Mouse (Mus musculus): ENCODE results near the gene Bcas1.
"Not testable (repeated sequence)": the region's sequence is repeated elsewhere in the genome, so short reads cannot be mapped to it uniquely, and the experiment has no call there.

The Bcas1 gene

DNA sequence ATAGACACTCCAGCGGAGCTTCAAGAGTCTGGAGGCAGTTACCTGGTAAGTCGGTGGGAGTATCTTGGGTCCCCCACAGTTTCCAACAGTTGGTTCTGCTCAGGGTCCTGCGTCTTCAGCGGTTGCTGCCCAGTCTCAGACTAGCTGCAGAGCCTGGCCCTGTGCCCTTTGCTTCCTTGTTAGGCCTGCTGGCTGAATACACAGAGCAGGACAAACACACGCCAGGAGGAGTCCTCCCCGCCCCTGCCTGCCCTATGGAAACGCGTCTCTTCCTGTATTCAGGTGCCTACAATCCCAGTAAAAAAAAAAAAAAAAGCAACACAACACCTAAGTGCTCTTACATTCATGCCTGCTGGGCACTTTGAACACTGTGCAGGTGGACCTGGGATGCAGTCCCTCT lies at the start of gene Bcas1:
Gene Bcas1, minus strand, starts transcription at position 142 of the 400 bp plus-strand sequence.
- DNase-seq (ENCODE audit: low read depth in 2 of 2, low spot score in 2 of 2), result no peak

- no peak for DNase-seq (ENCODE audit: low read depth in 2 of 2, low spot score in 2 of 2)
Measured at GRCm38 (mm10) chr2:170476643-170477042, 49.0 kb upstream of the Bcas1 start.

DNA sequence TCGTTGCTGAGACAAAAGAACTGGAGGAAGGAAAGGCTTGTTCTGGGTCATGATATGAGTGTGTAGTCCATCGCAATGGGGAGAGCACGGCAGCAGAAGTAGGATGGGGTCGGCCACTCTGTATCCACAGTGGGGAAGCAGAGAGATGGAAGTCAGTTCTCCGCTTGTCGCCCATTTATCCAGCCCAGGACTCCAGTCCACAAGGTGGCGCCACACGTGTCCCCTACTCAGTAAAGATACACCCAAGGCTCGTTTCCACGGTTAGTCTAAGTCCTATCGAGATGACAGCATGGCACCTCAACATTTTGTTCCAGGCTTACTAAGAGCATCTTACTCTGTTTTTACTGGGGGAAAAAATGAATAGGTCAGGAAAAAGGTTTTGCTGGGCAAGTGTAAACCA lies 48.6 kb upstream of the Bcas1 start:
- DNase-seq (ENCODE audit: low read depth in 2 of 2, low spot score in 2 of 2), result peak in 1 of 2 experiments; percentile 11

GRCm38 (mm10) chr2:170475164-170475563 lies 47.5 kb upstream of the Bcas1 start:
- DNase-seq (ENCODE audit: low read depth in 2 of 2, low spot score in 2 of 2), result no peak

DNA sequence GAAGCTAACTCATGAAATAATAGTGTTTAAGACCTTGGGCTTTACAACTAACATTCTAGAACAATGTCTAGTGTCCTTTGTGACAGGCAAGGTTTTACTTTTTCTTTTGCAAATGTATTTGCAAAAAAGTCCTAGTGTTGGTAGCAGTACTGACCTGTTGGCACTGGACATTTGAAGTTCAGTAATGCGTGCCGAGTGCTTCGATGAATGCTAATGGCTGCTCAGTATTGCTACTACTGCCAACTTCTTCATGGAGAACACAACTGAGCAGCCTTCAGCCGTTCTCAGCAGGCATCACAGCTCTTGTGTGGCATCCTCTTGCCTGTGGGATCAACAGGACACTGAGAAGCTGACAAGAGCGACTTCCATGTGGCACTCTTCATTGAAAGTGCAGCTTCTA lies 46.5 kb upstream of the Bcas1 start:
- DNase-seq (ENCODE audit: low read depth in 2 of 2, low spot score in 2 of 2), result no peak

GRCm38 (mm10) chr2:170470591-170470990 lies 42.9 kb upstream of the Bcas1 start:
- DNase-seq (ENCODE audit: low read depth in 2 of 2, low spot score in 2 of 2), result no peak

GRCm38 (mm10) chr2:170469616-170470308 lies 42.1 kb upstream of the Bcas1 start:
- DNase-seq (ENCODE audit: low read depth in 2 of 2, low spot score in 2 of 2), result no peak

DNA sequence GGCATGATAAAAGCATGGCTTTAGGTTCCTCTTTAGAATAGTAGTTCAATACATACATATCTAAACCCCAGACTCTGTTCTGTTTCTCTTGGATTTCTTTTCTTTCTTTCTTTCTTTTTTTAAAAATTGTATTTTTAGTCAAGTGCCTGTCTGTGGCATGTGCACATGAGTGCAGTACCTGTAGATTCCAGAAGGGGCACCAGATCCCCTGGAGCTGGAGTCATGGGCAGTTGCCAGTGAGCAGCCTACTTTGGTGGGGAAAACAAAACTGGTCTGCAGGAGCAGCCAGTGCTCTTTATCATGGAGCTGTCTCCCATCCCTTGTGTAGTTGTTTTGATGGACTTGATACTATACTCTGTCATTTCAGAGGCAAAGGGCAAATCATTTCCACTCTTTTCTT lies 40.4 kb upstream of the Bcas1 start:
- no peak for DNase-seq (ENCODE audit: low read depth in 2 of 2, low spot score in 2 of 2)

DNA sequence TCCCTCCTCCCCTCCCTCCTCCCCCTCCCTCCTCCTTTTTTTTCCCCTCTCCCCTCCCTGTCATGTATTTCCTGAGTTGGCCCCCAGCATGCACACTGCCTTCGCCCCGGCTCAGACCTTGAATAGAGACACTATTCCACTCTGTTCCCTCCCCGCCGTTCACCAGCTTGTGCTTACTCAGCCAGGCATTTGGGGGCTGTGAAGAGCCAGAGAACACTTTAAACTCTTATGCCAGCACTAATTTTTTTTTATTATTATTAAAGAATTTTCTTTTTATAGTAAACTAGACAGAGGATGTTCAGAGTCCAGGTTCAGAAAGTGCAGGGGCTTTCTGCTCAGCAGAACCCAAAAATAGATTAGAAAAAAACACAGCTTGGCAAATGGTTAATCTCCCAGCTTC lies 37.2 kb upstream of the Bcas1 start:
- DNase-seq (ENCODE audit: low read depth in 2 of 2, low spot score in 2 of 2), result no peak

DNA sequence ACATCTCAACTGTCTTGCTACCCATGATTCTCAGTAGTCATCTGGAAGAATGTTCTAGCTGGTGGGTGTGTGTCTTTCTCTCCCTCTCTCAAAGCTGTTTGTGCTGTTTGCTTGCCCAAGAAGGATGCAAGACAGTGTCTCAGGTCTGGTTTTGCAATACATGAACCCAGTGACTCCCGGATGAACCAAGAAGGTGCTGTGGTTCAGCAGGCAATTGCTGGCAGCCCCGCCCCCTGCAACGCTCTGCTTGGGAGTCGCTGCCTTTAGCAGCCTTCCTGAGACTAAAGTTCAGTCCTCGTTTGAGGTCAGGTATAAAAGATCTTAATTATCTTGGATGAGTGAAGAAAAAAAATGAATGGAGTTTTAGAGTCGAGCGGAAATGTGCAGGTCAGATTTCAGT lies 34.0 kb upstream of the Bcas1 start:
- no peak for DNase-seq (ENCODE audit: low read depth in 2 of 2, low spot score in 2 of 2)

GRCm38 (mm10) chr2:170459805-170460204 lies 32.2 kb upstream of the Bcas1 start:
- no peak for DNase-seq (ENCODE audit: low read depth in 2 of 2, low spot score in 2 of 2)

DNA sequence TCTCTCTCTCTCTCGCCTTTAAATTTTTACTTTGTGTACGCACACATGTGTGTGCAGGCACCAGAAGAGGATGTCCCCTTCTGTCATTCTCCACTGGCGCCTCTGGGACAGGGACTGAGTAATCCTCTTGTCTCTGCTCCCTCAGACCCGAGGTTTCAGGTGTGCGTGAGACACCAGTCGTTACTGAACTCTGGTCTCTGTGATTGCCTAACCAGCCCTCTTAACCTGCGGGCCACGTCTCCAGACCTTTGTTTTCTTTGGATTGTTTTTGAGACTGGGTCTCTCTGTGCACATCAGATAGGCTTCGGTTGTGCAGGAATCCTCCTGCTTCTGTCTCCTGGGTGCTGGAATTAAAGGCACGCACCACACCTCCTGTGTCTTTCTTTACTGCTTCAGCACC lies 31.5 kb upstream of the Bcas1 start:
- no peak for DNase-seq (ENCODE audit: low read depth in 2 of 2, low spot score in 2 of 2)

DNA sequence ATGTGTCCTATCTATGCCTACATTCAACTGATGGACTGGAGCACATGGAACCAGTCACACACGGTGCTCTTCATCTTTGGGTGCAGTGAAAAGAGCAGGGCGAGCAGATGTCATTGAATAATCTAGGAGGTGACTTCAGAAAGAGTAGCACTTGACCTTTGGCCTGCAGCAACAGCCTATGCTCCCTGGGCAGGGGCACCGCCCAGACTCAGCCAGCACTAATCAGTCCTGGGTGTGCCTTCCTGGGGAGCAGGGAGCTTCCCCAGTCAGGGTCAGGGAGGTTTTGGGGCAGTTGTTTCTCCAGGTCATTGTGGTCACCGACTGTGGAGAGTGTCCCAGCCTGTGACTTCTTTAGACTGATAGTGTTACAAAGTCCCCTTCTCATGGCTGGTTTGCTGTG lies 26.2 kb upstream of the Bcas1 start:
- DNase-seq (ENCODE audit: low read depth in 2 of 2, low spot score in 2 of 2), result not testable (repeated sequence)

GRCm38 (mm10) chr2:170450933-170451332 lies 23.3 kb upstream of the Bcas1 start:
- DNase-seq (ENCODE audit: low read depth in 2 of 2, low spot score in 2 of 2), result peak; percentile 45 to 53

DNA sequence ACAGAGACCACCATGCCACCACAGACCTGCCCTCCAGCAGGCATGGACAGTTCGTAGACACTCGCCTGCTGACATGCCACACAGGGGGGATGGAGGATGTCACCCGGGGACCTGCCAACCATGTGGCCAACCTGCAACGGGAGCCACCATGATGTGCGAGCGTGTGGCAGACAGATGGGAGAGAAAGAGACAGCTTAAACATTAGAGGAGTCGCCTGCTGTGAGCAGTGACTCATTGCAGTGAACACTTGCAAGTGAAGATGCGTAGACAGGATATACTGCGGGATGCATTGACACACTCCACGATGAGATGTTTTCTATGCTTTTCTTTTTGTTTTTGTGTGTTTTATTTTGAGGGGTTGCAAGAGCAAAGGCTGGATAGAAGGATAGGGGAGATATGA lies 20.0 kb upstream of the Bcas1 start:
- no peak for DNase-seq (ENCODE audit: low read depth in 2 of 2, low spot score in 2 of 2)

DNA sequence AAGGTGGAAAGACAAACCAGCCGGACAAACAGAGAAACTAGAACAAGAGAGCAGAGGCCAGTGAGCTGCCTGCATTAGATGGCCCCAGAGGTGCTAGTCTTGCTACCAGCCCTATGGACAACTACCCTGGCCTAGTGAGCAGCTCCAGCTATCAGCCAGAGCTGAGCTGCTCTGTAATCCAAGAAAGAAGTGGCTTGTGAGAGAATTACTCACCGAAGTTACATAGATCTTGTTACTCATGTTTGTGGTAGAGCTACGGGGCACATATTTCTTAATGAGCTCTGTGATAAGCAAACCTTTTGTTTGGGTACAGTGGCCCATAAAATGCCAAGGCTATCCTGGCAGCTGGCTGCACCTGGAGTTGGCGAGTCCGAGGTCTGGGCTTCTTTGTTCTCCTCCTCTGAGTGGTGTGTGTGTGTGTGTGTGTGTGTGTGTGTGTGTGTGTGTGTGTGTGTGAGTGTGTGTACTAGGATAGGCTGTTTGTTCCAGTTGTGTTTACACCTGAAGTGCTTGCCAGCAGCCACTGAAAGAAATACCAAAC lies 19.3 kb upstream of the Bcas1 start:
- no peak for DNase-seq (ENCODE audit: low read depth in 2 of 2, low spot score in 2 of 2)

DNA sequence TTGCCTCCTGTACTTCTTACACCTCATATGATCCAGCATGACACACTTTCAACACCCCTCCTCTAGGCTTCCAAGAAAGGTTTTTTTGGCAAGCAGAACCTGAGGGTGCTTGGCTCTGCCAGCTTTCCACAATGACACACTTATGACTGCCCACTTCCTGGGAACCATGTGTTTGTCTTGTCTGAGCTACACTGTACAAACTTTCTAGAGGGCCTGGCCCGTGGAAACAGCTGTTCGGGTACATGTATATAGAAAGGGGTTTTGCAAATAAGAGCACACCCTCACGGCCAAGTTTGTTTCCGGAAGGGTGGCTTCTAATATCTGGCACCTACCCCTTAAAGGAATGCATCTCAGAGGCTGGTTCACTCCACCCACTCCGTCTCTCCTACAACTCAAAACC lies 18.2 kb upstream of the Bcas1 start:
- no peak for DNase-seq (ENCODE audit: low read depth in 2 of 2, low spot score in 2 of 2)

- DNase-seq (ENCODE audit: low read depth in 2 of 2, low spot score in 2 of 2), result no peak
Measured at GRCm38 (mm10) chr2:170442535-170442934, 14.9 kb upstream of the Bcas1 start.

- DNase-seq (ENCODE audit: low read depth in 2 of 2, low spot score in 2 of 2), result no peak
Measured at GRCm38 (mm10) chr2:170438782-170439181, 11.1 kb upstream of the Bcas1 start.

GRCm38 (mm10) chr2:170436204-170436603 lies 8.6 kb upstream of the Bcas1 start:
- DNase-seq (ENCODE audit: low read depth in 2 of 2, low spot score in 2 of 2), result no peak

GRCm38 (mm10) chr2:170432152-170432551 lies 4.5 kb upstream of the Bcas1 start:
- DNase-seq (ENCODE audit: low read depth in 2 of 2, low spot score in 2 of 2), result no peak

DNA sequence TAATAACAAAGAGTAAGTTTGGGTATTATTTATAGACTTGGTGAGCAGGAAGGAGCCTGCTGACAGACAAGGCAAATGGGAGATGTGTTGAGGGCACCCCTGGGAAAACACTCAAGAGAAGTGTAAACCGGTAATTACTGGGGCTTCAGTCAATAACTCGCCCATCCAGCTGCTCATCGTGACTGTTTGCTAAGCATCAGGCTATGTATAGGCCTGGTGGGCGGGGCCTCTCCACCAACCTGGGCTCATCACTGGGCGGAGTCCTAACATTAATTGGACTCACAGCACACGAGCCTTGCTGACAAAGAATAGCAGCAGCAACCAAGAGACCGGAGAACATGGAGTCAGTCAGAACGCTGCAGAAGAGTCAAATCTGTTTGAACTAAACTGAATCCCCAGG lies 1.3 kb upstream of the Bcas1 start:
- no peak for DNase-seq (ENCODE audit: low read depth in 2 of 2, low spot score in 2 of 2)

DNA sequence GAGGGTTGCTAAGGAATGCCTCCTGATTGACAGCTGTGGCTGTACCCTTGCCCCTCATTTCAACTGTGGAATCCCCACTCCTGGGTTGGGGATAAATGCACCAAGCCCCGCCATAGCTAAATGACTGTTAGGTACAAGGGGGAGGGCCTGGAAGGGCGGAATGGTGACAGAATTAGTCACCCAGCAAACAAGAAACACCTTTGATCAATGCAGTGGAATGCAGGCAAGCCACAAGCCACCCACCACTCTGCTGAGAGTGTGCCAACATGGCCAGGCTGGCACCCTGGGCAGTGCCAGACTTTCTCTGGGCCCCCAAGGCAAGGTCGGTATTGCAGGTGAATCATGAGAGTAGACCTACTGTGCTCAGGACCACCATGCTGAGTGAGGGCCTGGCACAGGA lies 3.5 kb downstream of the Bcas1 start:
- no peak for DNase-seq (ENCODE audit: low read depth in 2 of 2, low spot score in 2 of 2)
